Mouse (Mus musculus): Measurements from ENCODE around the gene Bpifa2. TPM values are rescaled to one million over a fixed set of nuclear protein-coding genes. Genes with fewer than 3 reads are reported as not detected.

The Bpifa2 gene
- total RNA-seq (2023; ENCODE audit: inconsistent age), result not detected in 4 replicates

DNA sequence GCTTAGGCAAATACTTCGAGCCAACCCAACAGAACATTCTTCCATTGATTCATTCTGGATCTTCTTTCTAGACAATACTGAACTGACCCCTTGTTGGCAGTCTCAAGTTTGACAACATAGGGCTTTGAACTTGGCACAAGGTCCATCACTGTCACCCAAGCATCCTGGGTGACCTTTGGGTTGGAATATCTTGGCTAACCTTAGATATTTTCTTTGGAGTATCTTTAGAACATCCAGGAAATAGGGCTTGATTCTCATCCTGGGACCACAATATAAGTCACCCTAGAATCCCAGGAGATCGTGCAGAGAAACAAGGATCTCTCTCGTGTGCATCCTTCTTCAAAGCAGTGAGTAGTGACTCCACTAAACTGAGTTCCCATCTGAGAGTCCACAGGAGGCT is at the start of gene Bpifa2:
Gene Bpifa2 (plus strand): TSS at position 301 of the 400 bp plus-strand sequence.

GRCm38 (mm10) chr2:153974582-153974981 is 33.5 kb upstream of the Bpifa2 start, which contains the start of gene Bpifa6:
Gene Bpifa6, plus strand, starts transcription at chr2:153974945.

Other genes with a start within 250 kb of the Bpifa2 start
- 0.60 to 2.2 TPM (median 1.2 TPM) in 4 replicates for gene Efcab8, start 228.3 kb upstream of the Bpifa2 start, total RNA-seq (2023; ENCODE audit: inconsistent age)
- not detected in 4 replicates for gene Sun5, start 137.2 kb upstream of the Bpifa2 start, total RNA-seq (2023; ENCODE audit: inconsistent age)
- gene Bpifb2, start 133.2 kb upstream of the Bpifa2 start, total RNA-seq (2023; ENCODE audit: inconsistent age), result 0.51 TPM in 1 of 4 replicates, not detected in the others
- gene Bpifb6, start 107.9 kb upstream of the Bpifa2 start, total RNA-seq (2023; ENCODE audit: inconsistent age), result not detected in 4 replicates
- gene Bpifb3, start 90.0 kb upstream of the Bpifa2 start, total RNA-seq (2023; ENCODE audit: inconsistent age), result not detected in 4 replicates
- gene Bpifb4, start 70.1 kb upstream of the Bpifa2 start, total RNA-seq (2023; ENCODE audit: inconsistent age), result not detected in 4 replicates
- gene Bpifa6, start 33.3 kb upstream of the Bpifa2 start, total RNA-seq (2023; ENCODE audit: inconsistent age), result not detected in 4 replicates
- gene Bpifa3, start 122.1 kb downstream of the Bpifa2 start, total RNA-seq (2023; ENCODE audit: inconsistent age), result not detected in 4 replicates
- gene Bpifa1, start 134.6 kb downstream of the Bpifa2 start, total RNA-seq (2023; ENCODE audit: inconsistent age), result not detected in 4 replicates
- not detected in 4 replicates for gene Bpifa5, start 154.3 kb downstream of the Bpifa2 start, total RNA-seq (2023; ENCODE audit: inconsistent age)
- gene Bpifb1, start 182.6 kb downstream of the Bpifa2 start, total RNA-seq (2023; ENCODE audit: inconsistent age), result not detected in 4 replicates
- not detected in 4 replicates for gene Bpifb5, start 215.5 kb downstream of the Bpifa2 start, total RNA-seq (2023; ENCODE audit: inconsistent age)
- gene Bpifb9a, start 249.6 kb downstream of the Bpifa2 start, total RNA-seq (2023; ENCODE audit: inconsistent age), result not detected in 4 replicates

All from B cell, adult (primary cell).